Mouse (Mus musculus) stomach, postnatal 0 days (tissue): ENCODE data around the gene Yod1.

Experiments used
- CTCF ChIP-seq: IDR thresholded peaks from 2 replicates; pipeline ENCODE4 v1.5.1; 2016; ENCODE audit warnings: antibody characterized with exemption, low read depth, mild to moderate bottlenecking, moderate library complexity
- EP300 ChIP-seq: optimal IDR thresholded peaks from 2 replicates; pipeline ENCODE3; 2016; ENCODE audit warnings: antibody characterized with exemption

GRCm38 (mm10) chr1:130683905-130684304, 33.2 kb upstream of the Yod1 start:
- no peak for TF ChIP-seq EP300
- no peak for TF ChIP-seq CTCF
